Mouse (Mus musculus) C2C12 (cell line): ENCODE results near the gene Rfc3.

ENCODE experiments used
- CEBPB ChIP-seq: IDR thresholded peaks from one replicate; pipeline ENCODE4 v1.6.1; 2011; ENCODE audit warnings: low read depth, mild to moderate bottlenecking, control low read depth, moderate library complexity
- CTCF ChIP-seq: IDR thresholded peaks from one replicate; pipeline ENCODE4 v1.5.1; 2011; ENCODE audit not compliant: control insufficient read depth, insufficient read depth, insufficient read length
- MYOD1 ChIP-seq: IDR thresholded peaks from one replicate; pipeline ENCODE4 v1.6.1; 2011; ENCODE audit warnings: low read depth; ENCODE audit not compliant: control insufficient read depth, insufficient read length
- USF1 ChIP-seq: IDR thresholded peaks from one replicate; pipeline ENCODE4 v1.6.1; 2011; ENCODE audit warnings: low read depth, mild to moderate bottlenecking, control low read depth, moderate library complexity

DNA sequence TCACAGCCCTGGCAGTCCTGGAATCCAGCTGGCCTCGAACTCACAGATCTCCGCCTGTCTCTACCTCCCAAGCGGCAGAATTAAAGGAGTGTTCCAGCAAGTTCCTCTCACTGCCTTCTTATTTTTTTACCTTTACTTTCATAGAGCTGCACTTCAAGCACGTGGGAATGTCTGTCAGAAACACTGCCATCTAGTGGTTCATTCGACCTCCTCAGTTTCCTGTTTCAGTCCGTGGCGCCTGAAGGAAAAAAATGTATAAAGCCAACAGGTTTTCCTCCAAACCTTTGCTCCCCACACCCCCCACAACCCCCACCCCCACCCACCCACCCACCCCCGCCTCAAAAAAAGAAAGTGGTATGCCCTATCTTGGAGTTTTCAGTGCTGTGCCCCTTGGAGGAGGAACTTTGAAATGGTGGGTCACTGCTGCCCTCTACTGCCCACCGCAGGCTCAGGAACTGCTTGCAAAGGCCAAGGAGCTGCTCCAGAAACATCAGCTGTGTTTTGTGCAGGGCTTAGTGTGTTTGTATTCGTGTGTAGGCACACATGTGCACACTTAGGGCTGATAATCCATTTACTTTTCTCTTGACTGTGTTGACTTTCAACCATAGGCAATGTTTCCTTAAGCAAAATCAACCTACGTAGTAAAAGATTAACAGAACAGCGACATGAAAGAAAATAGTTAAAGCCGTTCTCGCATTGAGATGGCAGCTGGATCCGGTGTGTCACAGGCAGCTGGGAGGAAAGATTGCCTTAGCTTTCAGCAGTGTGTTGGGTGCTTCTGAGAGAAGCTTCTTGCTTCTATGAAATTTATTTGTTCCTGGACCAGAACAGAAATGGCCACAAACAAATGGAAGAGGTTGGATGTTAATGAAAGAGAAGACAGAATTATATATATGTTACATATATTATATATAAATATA is 35.8 kb upstream of the Rfc3 start:
- TF ChIP-seq CTCF (peak; percentile 82), USF1 (peak; percentile 31), MYOD1 (no peak), CEBPB (no peak)
